Mouse (Mus musculus) cerebellum, postnatal 14 days (tissue): ENCODE measurements around the gene Smurf2.

Experiments
- DNase-seq, 2 experiments: peaks; one replicate each; pipeline ENCODE4 v3.0.0; 2021; ENCODE audit warnings: mixed read lengths in 2 of 2

Gene Smurf2

GRCm38 (mm10) chr11:106905707-106906106, 14.8 kb downstream of the Smurf2 start:
- DNase-seq = no peak

DNA sequence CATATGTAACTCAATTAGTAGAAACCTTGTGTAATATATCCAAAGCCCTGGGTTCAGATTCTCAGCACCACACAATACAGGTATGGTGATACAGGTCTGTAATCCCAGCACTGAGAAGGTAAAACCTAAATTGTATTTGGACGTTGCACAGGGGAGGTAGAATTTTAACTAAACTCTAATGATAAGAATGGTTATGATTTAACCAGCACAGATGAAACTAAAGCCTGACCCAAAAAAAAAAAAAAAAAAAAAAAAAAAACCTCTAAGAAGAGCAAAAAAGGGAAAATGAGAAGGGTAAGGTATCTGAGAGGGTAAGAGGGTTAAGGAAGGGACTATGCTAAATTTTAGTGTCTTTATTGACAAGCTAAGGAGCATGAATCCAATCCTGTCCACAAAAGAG, 20.7 kb downstream of the Smurf2 start:
- no peak for DNase-seq

GRCm38 (mm10) chr11:106896561-106897168, 23.9 kb downstream of the Smurf2 start:
- DNase-seq = no peak

- DNase-seq = no peak
These were observed 36.9 kb downstream of the Smurf2 start for GRCm38 (mm10) chr11:106883656-106884055.

GRCm38 (mm10) chr11:106872650-106873049, 47.9 kb downstream of the Smurf2 start:
- DNase-seq = no peak

- DNase-seq = no peak
These were observed 69.1 kb downstream of the Smurf2 start for GRCm38 (mm10) chr11:106851438-106851837.

DNA sequence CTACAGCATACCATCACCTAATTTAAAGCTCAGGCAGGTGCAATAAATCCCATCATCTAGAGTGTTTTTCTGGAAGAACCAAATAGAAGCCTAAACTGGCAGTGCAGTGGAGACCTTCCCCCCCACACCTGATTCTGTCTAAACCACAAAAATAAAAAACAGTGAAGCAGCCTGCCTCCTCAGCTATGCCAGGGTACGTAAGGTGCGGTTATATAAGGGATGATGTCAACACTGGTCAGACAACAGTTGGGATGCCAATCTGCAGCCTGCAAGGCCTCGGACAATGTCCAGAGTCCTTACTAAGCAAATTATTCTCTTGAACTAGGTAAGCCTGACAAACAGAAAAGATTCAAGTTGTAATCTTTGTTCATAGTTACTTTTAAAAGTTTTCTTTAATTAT, 78.5 kb downstream of the Smurf2 start:
- DNase-seq = no peak

GRCm38 (mm10) chr11:106828079-106828478, 92.4 kb downstream of the Smurf2 start:
- no peak for DNase-seq

DNA sequence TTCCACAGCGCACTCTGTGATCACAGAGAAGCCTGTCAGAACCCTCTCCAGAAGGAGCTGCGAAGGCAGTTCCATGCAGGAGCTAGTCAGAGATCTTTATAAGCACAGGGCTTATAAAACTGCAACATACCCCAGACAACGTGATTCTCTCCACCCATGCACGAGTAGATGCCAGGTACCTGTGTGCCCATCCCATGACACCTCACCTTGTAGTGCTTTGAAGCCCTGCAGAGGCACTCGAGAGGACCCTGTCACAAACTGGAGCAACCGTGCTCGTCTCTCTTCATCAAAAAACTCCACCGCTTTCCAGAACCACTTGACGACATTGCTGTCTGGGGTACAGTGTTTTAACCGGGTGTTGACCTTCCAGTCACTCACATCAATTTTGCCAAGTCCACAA, 96.1 kb downstream of the Smurf2 start:
- no peak for DNase-seq

- no peak for DNase-seq
These were observed 96.8 kb downstream of the Smurf2 start for GRCm38 (mm10) chr11:106823741-106824140.

DNA sequence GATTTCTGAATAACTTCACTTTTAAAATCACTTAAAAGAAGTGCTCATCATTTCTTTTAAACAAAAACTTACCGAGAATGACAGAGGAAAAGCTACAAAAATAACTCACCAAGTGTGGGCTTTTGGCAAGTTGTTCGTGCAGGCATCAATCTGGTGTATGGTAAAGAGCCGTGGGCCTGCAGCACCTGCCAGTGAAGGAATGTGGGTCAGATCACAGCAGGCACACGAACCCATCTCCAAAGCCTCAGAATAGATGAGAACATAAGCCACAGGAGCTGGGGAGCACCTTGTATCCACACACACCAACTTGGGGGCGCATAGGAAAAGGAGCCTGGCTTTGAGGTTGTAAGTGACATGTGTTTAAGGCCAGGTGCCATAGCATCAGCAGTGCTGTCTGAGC, 97.6 kb downstream of the Smurf2 start:
- peak; percentile 88 to 93 for DNase-seq

GRCm38 (mm10) chr11:106822491-106822890, 98.0 kb downstream of the Smurf2 start:
- peak in 1 of 2 experiments; percentile 49 for DNase-seq

DNA sequence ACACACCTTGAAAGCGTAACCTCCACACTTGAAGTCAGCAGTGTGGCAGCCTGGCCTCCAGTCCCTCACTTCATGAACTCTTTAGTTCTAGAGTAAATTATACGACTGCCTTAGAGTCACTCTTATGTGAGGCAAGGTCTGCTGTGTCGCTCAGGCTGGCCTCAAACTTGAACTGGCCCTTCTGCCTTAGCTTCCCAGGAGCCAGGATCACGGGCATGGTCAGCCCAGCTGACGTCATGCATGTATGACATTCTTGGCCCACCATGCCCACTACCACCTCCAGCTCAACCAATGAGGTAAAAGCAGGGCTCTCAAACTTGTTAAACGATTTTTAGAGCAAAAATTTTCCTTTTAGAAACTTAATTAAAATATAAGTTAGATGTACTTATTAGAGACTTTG, 99.1 kb downstream of the Smurf2 start:
- peak; percentile 32 to 51 for DNase-seq

DNA sequence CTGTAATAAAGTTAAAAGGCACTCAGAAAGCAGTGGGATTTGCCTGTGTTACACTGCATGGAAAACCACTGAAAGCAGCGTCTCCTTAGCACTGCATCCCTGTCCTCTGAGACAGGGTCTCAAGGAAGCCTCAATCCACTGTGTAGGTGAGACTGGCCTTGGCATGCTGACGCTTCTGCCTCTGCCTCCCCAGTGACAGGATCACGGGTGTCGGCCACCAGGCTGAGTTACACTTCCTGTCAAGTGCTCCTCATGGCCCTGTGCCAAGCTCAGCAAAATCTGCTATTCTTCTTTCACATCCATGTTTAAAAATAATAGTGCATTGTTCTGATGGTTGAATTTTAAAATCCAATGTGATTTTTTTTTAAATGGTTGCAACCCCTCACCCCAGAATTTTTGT, 99.5 kb downstream of the Smurf2 start:
- peak; percentile 65 to 72 for DNase-seq

DNA sequence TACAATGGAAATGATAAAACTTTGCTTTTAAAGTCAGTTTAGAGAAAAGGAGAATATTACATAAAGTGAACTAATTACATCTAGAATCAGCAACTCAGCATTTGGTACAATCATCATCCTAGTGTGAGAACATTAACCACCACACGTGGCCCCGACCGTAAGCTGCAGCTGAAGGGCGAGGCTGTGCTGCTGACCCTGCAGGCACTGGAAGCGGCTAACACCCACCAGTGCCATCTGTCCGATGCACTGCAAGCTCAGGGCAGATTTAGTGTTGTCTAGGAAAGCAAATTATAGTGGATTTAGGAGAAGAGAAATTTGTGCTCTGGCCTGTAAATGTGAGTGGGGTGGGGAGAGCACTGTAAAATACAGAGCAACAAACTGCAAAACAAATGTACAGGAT, 100.3 kb downstream of the Smurf2 start:
- peak; percentile 58 to 65 for DNase-seq

DNA sequence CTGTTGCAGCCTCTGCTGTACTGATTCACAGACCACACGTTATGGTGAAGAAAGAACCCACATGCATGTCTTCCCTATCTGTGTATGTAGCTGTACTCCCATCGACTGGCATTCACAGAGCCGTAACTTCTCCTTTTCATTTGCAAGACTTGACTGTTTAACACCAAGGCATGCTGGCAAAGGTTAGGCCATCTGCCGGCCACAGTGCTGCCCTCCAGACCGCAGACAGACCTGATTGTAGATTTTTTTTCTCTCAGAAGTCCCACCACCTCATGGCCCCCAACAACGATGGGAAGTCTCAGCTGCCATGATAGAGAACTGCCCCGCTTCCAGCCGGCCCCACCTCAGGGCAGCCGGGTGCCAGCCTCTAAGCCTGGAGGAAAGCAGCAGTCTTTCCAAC, 100.9 kb downstream of the Smurf2 start:
- peak; percentile 50 to 68 for DNase-seq

GRCm38 (mm10) chr11:106818341-106818740, 102.2 kb downstream of the Smurf2 start:
- peak; percentile 50 to 53 for DNase-seq

GRCm38 (mm10) chr11:106817808-106818207, 102.7 kb downstream of the Smurf2 start:
- DNase-seq = peak; percentile 91 to 93

GRCm38 (mm10) chr11:106817156-106817555, 103.4 kb downstream of the Smurf2 start:
- peak in 1 of 2 experiments; percentile 30 for DNase-seq

GRCm38 (mm10) chr11:106816316-106816715, 104.2 kb downstream of the Smurf2 start:
- DNase-seq = peak; percentile 31 to 33

- DNase-seq = no peak
These were observed 104.8 kb downstream of the Smurf2 start for GRCm38 (mm10) chr11:106815761-106816160.

- DNase-seq = no peak
These were observed 105.2 kb downstream of the Smurf2 start for GRCm38 (mm10) chr11:106815331-106815730.

- peak; percentile 88 to 93 for DNase-seq
These were observed 105.8 kb downstream of the Smurf2 start for GRCm38 (mm10) chr11:106814601-106815320.

DNA sequence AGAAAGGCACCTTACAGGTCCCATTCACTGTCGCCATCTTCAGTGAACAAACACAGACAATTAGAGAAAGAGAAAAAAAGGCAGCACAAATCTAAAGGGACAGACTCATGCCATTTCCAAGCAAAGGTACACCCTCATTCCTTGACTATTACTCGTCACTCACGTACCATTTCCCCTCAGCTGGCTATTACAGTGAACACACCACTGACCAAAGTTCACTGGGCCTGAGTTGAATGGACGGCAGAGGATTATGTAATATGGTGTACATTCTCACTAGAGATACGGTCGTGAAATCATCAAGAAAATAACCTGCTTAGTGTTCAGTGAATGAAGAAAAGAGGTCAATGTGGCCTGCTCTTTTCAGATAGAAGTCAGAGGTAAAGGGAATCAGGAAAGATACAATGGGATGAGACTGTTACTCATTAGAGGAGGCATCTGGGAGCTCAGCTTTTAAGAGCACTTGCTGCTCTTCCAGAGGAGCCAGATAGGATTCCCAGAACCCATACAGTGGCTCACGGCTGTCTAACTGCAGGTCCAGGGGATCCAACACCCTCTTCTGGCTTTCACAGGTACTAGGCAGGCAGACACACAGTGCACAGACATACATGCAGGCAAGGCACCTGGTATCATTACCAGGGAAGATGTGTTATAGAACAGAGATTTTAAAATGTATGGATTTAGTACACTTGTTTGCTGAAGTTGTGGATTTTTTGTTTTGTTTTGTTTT, 107.9 kb downstream of the Smurf2 start:
- DNase-seq = no peak
